Mouse (Mus musculus): ENCODE measurements around the gene Sumf1.

Gene Sumf1

DNA sequence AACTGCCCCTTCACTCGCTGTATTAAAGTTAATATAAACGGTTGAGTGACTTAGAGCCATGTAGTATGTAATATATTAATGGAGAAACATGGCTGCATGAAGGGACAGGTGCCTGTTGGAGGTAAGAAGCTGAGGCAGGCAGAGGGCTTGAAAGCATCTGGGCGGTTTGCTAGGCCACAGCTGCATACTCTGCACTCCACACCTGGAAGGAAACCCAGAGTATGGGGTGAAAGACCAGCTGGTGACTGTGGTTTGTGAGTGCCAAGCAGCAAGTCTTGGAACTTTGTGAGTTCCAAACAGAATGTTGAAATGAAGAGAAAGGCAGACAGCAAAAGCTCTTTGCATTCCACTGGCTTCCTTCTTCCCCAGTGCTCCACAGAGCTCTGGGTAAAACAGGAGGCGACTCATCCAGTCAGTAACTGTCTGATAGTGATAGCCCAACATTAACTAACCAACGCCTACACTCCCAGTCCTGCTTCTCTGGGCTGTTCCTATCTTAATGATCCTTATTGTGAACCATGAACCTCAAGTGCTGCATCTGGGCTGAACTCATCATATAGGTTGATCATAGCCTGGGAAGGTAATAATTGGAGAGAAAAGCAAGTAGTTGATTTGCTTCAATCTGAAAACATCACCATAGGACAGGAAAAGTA, 21.7 kb upstream of the Sumf1 start:
- peak in 1 of 2 experiments; percentile 18 for DNase-seq

DNA sequence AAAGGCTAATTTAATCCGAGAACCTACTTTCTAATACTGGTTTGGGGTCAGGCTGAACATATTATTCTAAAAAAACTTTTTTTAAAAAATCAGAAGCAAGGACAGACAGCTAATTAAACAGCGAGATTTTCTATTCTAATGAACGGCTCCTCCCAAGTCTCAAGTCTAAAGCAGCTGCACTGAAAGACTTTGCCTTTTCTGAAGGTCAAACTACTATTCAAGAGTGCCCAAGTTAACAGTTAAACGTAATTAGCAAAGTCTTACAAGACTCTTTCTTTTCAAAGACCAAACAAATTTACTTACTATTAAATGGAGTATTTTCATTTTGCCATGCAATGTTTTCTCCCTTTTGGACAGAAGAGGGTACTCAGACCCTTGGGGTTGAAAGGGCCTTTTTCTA, 20.8 kb upstream of the Sumf1 start:
- peak in 1 of 2 experiments; percentile 8 for DNase-seq

DNA sequence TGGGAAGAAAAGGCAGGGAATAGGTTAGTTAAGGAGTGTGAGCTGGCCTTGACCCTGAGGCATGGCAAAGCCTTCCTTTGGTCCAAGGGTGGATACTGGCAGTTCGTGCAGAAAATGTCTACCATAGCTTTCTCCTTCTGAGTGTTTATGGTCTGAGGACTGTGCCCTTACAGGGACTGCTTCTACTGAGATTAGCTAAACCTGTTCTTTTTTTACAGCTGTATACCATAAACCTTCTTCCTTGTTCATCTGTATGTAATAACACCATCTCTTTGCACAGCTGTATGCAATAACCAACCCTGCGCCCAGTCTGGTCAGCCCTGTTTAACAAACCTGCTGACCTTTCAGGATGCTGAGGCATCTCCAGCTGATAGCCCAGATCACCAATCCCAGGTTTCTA, 18.9 kb upstream of the Sumf1 start:
- DNase-seq, result no peak

DNA sequence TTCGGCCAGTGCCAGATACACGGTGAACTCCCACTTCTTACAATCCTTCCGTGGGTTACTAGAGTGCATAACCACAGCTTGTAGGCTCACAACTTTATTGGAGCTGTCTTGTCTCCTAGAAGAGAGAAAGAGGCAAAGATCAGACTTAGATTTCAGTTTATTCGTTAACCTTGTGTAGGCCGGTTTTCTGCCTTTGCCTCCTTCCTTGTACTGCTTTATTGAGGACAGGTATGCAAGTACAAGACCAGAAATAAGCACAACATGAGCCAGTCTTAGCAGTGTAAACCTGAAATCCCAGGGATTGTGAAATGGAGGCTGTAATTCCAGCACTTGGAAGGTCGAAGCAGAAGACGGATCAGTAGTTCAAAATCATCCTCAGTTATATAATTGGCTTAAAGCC, 12.9 kb upstream of the Sumf1 start:
- peak in 1 of 2 experiments; percentile 9 for DNase-seq

DNA sequence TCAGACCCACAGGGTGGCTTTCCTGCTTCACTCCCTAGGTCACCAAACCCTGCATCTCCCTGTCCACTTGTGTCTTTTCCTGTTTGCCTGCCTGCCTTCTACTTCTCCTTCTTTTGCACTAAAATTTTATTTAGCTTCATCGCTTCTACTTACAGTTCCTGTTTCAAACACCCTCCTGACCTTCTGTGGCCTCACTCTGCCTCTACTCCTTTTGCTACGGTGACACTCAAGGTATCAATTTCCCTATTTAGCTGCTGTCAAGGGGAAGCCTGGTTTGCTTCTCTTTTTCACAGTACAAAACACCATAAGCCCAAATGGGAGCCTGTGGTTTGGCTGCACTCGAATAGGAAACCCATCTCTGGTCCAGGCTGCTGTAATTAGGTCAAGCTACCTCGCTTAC, 11.7 kb upstream of the Sumf1 start:
- DNase-seq, result no peak

DNA sequence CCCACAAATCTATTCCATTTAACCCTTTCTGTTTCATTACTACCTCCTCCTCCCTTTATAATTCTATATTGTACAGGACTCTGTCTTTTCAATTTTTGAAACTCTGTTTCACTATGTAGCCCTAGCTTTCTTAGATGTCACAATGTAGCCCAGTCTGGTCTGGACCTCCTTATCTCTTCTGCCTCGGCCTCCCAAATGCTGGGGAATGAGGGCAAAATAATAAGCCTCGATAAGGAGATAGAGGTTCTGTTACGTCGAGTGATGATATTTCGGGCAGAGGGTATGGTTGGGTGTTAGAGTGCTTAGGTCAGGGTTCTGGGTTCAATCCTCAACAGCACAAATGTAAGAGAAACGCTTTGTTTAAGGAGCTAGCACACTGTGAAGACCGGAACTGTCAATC, 11.3 kb upstream of the Sumf1 start:
- no peak for DNase-seq

DNA sequence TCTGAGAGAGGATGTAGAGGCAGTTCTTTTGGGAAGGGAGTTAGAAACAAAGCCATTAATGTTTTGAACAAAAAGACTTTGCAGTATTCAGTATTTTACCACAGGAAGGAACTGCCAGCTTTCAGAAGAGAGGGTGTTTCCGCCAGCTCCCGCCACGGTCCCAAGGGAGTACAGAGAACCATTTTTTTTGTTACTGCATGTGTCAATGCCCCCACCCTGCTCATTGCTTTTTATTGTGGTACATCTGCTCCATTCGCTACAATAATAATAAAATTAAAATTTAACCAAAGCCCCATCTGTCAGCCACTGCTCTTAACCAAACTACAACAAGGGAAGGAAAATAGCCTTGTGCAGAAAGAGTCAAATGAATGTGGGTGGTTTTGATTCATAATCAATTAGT, 7.2 kb upstream of the Sumf1 start:
- no peak for DNase-seq

DNA sequence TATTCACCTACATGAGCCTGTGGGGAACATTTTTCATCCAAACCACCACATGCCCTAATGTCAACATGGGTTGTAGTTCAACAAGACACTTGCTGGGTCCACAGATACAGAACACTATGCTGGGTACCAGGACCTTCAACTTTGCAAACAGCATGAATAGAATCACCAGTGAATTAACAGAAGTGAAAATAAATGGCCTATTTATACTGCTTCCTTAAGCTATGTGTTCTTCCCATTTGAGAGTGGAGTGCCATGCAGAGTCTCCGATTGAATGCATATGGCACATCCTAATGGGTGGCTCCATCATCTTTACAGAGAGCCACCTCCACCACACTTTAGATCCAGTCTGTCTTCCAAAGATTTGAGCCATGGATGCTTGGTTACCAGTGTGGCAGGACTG, 5.3 kb upstream of the Sumf1 start:
- DNase-seq, result no peak

DNA sequence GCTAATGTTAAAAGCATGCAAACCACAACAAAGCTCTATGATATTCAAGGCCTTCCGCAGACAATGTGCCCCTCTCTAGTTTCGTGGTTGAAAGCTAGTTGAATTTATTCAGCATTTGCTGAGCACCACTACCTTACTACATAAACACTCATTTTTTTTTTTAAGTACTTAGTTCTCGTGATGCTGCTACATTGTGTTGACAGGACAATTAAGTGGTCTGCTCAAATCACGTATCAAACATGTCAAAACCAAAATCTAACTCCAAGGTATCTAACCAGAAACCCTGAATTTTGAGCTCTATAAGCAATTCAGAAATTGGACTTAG, 265 bp upstream of the Sumf1 start:
- no peak for DNase-seq

DNA sequence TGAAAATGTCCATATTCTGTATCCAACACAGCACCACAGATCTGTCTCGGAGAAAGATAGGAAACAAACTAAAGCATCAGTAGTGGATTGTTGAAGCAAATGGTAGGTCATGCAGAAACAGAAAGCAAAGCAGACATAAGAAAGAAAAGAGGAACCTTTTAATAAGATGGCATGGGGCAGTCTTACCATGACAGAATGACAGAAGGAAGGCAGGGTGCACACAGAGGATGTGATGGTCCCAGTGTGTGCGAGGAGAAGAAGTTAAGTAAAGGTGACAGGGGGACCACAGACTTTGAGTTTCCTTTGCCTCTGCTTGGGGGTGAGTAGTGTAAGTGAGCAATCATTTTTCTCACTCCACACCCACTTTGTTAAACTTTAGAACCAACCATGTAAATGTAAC, 6.3 kb downstream of the Sumf1 start:
- no peak for DNase-seq

DNA sequence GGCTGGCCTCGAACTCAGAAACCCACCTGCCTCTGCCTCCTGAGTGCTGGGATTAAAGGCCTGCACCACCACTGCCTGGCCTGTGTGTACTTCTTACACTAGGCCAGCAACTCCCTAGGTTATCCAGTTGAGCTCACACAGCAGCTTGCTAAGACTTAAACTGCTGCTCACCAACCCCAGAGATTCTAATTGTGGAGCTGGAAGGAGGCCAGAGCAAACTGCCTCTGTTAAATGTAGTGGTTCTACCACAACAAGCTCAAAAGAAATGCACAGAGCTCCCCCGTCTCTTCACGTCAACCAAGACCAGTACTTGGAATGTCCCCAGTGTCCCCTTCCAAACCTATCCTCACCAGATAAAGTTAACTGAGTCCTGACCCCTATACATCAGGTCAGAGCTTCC, 11.2 kb downstream of the Sumf1 start:
- no peak for DNase-seq

DNA sequence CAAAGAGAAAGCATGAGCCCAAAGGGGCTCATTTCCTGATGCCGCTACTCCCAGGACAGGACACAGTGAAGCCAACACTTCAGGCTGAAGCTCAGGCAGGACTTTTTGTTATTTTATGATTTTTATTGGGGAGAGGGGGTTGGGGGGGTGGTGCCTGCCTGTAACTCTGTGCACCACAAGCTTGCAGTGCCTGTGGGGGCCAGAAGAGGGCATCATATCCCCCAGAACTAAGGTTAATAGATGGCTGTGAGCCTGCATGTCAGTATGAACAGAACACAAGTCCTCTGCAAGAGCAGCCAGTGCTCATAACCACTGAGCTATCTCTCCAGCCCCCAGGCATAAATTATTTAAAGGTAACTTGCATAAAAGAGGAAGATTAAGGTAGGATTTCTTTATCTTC, 13.2 kb downstream of the Sumf1 start:
- DNase-seq, result no peak

DNA sequence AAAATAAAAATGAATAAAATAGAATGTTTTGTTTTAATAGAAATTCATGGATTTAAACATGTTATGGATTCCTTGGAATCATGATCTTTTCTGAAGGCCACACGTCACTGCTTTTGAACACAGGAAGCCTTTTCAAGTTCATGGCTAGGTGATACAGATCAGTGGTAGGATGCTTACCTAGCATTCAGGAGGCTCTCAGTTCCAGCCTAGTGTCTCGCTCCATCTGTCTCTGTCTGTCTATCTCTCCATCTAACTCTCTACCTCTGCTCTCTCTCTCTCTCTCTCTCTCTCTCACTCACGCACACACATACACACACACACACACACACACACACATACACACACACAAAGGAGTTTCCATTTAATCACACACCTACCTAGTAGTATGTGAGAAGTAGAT, 15.9 kb downstream of the Sumf1 start:
- no peak for DNase-seq

DNA sequence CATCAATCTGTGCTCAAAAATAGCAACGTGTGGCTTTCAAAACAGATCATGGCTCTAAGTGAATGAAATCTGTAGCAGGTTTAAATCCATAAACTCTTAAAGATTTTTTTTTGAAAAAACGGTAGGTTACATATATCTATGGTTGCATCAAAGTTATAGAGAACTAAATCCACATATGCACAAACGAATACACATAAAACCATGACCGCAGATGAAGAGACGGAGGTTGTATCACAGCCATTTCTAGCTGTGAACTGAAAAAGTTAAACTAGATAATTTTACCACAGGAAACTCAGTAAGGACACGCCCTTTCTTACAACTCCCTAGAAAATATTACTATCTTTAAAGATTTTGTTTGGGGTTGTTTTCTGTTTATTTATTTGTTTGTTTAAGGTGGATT, 16.7 kb downstream of the Sumf1 start:
- DNase-seq, result no peak

DNA sequence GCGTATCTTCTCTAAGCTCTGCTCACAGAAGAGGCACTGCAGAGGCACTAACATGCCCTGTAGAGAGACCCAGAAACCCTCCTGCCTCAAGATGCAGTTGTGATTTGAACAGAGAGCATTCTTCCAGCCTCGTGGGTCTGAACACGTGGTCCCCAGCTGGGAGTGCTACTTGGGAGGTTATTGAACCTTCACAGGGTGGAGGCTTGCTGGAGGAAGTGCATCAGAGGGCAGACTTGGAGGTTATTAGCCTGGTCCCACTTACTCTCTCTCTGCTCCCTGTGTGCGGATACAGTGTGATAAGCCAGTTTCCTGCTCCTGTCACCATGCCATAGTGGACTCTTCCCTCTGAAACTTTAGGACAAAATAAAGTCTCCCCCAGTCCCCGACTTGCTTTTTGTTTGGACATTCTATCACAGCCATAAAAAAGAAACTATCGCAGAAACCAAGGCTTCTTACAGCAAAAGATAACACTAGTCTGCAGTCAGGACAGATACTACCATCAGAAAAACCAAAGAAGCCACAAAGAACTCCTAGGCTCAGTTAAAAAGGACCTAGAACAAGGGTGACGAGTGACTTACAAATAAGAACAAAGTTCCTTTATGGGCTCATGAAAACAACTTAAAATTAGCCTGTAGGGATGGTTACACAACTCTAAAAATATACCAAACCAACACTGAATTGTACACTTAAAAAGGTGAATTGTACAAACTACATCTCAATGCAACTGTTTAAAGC, 17.3 kb downstream of the Sumf1 start:
- DNase-seq, result peak; percentile 33 to 34

DNA sequence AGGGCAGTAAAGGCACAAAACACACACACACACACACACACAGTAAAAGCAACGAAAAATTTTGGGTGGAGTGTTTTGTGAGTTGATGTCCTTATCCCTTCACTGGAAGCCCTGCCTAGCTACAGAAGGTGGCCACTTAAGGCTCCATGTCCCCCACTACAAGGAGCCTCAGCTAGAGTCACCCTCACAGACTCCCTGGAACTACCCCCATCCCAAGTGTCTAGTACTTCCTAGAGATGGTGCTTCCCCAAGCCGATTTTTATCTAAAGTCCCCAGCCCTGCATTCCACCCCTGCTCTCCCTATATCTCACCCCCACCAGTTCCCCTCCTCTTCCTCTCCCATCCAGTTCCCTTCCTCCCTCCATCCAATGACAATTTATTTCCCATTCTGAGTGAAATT, 19.8 kb downstream of the Sumf1 start:
- DNase-seq, result no peak

DNA sequence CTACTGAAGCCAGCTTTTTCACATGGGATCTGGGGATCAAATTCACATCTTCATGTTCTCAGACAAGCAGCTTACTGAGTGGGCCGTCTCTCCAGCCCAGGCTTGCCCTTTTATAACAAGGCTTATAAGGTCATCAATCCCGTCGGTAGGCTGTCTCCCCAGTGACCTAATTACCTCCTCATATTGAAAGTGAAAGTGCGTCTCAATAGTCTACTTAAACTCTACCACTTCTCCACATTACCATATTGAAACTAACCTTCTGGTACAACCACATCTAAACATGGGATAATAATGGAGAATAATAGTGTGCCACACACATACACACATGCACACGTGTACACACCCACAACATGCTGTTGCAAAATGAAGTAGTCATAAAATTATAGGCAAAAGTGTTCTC, 20.4 kb downstream of the Sumf1 start:
- DNase-seq, result no peak

DNA sequence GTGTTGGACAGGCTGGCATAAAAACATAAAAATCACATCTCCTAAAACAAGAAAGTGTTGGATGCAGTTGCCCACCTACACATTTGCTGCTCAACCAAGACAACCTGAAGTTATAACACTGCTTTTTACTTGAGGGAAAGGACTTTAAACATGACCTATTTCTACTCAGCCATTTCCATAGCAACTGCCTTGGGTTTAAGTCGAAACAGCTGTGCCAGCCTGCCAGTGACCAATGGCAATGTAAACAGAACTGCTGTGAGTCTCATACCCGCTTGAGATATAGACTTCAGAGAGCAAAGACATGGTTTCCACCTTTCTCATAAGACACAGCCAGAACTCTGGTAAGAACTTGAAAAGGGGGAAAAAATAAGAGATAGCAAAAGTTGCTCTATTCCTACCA, 24.8 kb downstream of the Sumf1 start:
- no peak for DNase-seq

DNA sequence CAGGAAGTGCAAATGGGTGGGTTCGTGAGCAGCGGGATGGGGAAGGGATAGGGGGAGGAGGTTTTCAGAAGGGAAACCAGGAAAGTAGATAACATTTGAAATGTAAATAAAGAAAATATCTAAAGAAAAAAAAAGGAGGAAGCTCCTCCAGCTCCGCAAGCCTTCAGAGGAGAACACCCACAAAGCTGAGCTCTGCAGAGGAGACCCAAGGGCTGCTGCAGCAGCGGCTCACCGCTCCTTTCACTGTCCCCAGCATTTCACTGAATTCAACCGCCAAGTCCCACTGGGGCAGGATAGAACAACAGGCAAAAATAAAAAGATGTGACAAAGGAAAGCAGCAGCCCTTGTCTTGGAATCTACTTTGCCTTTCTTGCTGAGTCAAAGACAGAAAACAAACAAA, 28.5 kb downstream of the Sumf1 start:
- no peak for DNase-seq

DNA sequence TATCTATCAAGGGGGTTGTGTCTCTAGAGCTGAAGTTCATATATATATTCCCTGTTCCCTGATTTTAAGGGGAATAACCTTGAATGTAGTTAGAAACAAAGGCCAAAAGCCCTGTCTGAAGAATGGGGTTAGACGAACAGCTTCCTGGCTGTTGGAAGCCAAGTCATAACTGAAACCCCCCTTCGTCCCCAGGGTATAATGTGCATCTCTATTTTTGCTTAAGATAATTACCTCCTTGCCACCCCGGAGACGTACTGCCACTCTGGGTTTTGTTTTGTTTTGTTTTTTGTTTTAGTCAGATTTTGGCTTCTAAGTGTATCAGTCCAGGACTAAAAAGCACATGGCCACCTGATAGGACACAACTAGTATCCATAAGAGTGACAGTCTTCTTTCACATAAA, 31.1 kb downstream of the Sumf1 start:
- DNase-seq, result no peak

DNA sequence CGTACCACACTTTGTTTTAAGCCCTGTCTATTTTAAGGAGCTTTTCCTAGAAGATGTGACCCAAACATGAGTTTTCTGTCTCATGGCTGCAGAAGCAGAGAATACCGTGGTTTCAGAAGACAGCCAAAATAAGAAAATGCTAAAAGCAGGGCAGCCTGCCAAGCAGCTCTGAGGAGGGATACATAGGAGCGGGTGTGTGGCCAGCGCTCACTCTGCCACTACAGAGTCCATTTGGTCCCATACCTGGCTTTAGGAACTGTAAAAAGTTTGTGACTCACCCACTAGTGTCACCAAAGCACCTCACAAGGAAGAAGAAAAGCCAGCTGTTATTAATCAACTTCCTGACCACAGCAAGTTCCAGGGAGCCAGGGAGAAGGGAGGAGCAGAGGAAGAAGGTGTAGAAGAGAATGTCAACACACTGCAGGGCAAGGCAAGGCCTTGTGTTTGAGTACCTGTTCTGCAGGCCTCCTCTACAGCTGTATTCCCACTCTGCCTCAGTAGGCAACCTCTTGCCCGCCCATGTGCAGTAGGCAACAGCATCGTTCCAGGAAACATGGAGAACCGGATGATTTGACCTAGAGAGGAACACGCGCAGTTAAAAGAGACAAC, 32.6 kb downstream of the Sumf1 start:
- peak in 1 of 2 experiments; percentile 39 for DNase-seq

DNA sequence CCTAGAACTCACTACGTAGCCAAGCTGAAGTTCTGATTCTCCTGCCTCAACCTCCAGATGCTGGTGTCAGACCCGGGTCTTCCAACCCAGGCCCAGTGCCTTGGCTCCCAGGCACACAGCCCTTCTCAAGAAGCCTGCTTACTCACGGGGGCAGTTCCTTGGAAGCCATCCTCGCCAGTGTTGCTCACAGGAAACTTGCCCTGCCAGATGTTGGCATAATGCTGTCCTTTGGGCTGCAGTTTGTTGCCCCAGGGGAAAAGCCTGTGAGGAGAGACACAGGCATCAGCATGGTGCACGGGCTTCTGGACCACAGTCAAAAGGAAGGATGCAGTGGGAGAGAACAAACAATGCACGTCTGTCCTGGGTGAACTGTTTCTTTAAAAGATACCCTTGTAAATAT, 33.3 kb downstream of the Sumf1 start:
- DNase-seq, result no peak

DNA sequence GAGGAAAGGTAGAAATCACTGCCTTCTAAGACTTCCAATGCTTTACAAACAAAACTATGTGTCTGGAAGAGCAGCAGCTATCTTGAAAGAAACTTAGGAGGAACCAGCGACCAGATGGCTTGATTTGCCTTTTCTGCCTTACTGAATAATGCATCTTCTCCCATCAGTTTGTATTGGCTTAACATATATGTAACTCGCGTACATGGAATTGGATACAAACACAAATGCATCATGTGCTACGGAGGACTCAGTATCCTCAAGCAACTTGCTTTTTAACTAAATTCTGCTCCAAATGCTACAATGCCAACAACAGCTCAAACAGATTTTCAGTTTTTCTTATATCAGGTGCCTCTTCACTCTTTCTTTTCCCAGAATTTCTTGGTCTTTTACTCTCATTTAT, 36.1 kb downstream of the Sumf1 start:
- DNase-seq, result no peak

DNA sequence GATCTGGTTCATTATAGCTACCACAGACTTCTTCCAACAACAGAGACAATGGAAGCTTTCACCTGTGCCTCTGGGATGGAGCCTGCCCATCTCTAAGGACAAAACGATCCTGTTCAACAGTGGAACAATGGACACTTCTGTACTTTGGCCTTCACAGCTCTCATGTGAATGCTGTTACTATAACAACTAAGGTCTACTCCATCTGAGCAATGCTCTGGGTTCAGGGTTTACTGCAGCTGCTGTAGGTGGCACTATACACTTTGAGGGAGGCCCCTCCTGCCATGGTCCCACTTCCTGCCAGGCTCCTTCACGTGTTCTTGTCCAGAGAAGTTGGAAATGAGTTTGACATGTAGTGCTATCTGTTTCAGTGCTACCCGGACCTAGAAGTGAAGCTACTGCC, 36.9 kb downstream of the Sumf1 start:
- DNase-seq, result peak; percentile 14 to 37

DNA sequence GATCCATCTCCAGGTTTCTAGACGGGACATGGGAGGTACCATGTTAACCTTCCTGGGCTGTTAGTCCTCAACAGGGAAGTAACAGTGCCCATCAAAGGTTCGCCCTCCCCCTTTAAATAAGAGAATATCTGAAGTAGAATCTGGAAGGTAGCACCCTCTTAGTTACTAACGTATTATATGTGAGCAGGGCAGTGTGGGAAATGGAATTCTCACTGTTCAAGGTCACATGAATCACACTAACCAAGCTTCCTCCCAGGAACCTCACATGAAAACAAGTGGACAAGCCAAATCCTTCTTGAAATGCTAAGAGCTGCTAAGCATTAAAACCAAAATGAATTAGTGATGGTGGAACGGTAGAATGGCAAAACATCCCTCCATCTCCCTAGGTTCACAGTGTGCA, 38.7 kb downstream of the Sumf1 start:
- DNase-seq, result no peak
